Mouse (Mus musculus) MEL (cell line): ENCODE results near the gene Eif4e2.

Source experiments
- CHD1 ChIP-seq: IDR thresholded peaks from 2 replicates; pipeline ENCODE4 v1.6.1; 2012; ENCODE audit warnings: low read depth, mild to moderate bottlenecking, inconsistent platforms, low read length, improper control_type of control experiment
- CHD2 ChIP-seq: IDR thresholded peaks from 2 replicates; pipeline ENCODE4 v1.6.1; 2011; ENCODE audit warnings: low read length, improper control_type of control experiment
- CTCF ChIP-seq, 3 experiments: IDR thresholded peaks in 2 of 3; conservative IDR thresholded peaks in 1 of 3; 2 replicates each; pipeline ENCODE4 v1.5.1; 2011 to 2012; ENCODE audit warnings: low read length in 3 of 3, low read depth in 2 of 3, mild to moderate bottlenecking in 2 of 3, improper control_type of control experiment in 1 of 3, inconsistent platforms in 1 of 3, mixed read lengths in 1 of 3, moderate library complexity in 1 of 3; ENCODE audit not compliant: control insufficient read depth in 1 of 3, insufficient read depth in 1 of 3, poor library complexity in 1 of 3, severe bottlenecking in 1 of 3
- GABPA ChIP-seq: IDR thresholded peaks from 2 replicates; pipeline ENCODE4 v1.6.1; 2012; ENCODE audit warnings: low read depth, mild to moderate bottlenecking, inconsistent platforms, low read length, improper control_type of control experiment, moderate library complexity
- HCFC1 ChIP-seq: IDR thresholded peaks from 2 replicates; pipeline ENCODE4 v1.6.1; 2012; ENCODE audit warnings: low read depth, mild to moderate bottlenecking, inconsistent platforms, low read length, improper control_type of control experiment, moderate library complexity
- KAT2A ChIP-seq: conservative IDR thresholded peaks from 2 replicates; pipeline ENCODE4 v1.6.1; 2012; ENCODE audit warnings: low read depth, low read length, improper control_type of control experiment, inconsistent platforms
- MAFK ChIP-seq: IDR thresholded peaks from 2 replicates; pipeline ENCODE4 v1.6.1; 2011; ENCODE audit warnings: low read depth, mild to moderate bottlenecking, low read length, improper control_type of control experiment, borderline replicate concordance
- MXI1 ChIP-seq: IDR thresholded peaks from 2 replicates; pipeline ENCODE4 v1.6.1; 2011; ENCODE audit warnings: mild to moderate bottlenecking, low read depth, low read length, improper control_type of control experiment
- MYC ChIP-seq: IDR thresholded peaks from 2 replicates; pipeline ENCODE4 v1.6.1; 2011; ENCODE audit warnings: low read depth, mild to moderate bottlenecking, low read length, improper control_type of control experiment, moderate library complexity
- POLR2A ChIP-seq, 2 experiments: IDR thresholded peaks; 2 replicates each; pipeline ENCODE4 v1.6.1; 2011 to 2012; ENCODE audit warnings: low read length in 2 of 2, mild to moderate bottlenecking in 2 of 2, control low read depth in 1 of 2, improper control_type of control experiment in 1 of 2, low read depth in 1 of 2, moderate library complexity in 1 of 2; ENCODE audit not compliant: control insufficient read depth in 1 of 2, insufficient read depth in 1 of 2, poor library complexity in 1 of 2
- POLR2AphosphoS2 ChIP-seq: IDR thresholded peaks from 2 replicates; pipeline ENCODE4 v1.6.1; 2011; ENCODE audit warnings: low read length, improper control_type of control experiment
- SIN3A ChIP-seq: IDR thresholded peaks from 2 replicates; pipeline ENCODE4 v1.6.1; 2012; ENCODE audit warnings: low read length, improper control_type of control experiment, inconsistent platforms
- USF2 ChIP-seq, 2 experiments: IDR thresholded peaks; 2 replicates each; pipeline ENCODE4 v1.6.1; 2011 to 2012; ENCODE audit warnings: improper control_type of control experiment in 2 of 2, low read length in 2 of 2, borderline replicate concordance in 1 of 2, inconsistent platforms in 1 of 2, low read depth in 1 of 2, mild to moderate bottlenecking in 1 of 2; ENCODE audit not compliant: insufficient read depth in 1 of 2

DNA sequence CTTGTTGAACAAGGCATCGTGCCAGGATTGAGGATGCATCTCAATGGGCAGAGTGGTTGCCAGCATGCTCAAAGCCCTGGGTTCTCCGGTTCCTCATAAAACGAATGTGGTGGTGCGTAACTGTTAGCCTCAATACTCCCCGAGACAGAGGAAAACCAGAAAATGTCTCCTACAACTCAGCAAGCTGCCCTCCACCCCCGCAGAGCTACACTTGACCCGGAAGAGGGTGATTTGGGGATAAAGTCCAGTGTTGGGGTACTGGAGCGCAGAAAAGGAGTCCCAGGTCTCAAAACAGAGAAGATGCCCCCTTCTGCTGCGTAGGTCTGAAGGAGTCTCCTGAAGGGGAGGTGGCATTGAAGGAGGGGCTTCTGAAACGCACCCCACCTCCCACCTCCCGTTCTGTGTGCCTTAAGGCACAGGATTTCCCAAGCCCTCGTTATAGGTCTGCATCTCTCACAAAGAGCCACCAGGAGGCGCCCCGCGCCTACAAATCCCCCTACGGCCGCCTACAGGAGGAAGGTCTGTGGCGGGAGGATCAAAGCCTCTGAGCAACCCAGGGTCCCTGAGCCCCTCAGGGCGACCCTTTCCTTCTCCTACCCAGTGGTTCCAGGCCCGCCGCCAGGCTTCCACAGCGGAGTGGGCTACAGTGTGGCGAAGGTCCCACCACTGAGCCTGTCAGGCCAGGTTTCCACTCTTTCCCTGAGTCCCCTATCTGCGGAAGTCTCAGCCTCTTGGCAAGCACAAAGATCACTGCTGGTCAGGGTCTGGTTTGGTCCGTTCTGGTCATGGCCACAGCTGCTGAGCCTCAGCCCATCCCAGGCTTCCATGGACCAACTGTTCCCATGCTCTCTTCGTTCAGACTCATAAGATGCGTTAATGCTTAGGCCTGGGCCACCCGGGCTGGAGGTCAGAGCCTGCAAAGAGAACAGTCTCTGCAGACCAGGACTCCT lies 39.4 kb upstream of the Eif4e2 start:
- TF ChIP-seq CTCF (IDR thresholded peaks at IDR 0.05 in 2 of 3, conservative IDR thresholded peaks at IDR 0.05 in 1 of 3; ENCODE audit: control insufficient read depth in 1 of 3, insufficient read depth in 1 of 3, low read depth in 2 of 3, low read length in 3 of 3, poor library complexity in 1 of 3, severe bottlenecking in 1 of 3) (peak; percentile 75 to 95 (median 92)), POLR2A (IDR thresholded peaks at IDR 0.05; ENCODE audit: control insufficient read depth in 1 of 2, insufficient read depth in 1 of 2, low read depth in 1 of 2, low read length in 2 of 2, poor library complexity in 1 of 2) (no peak), KAT2A (no peak), USF2 (IDR thresholded peaks at IDR 0.05; ENCODE audit: borderline replicate concordance in 1 of 2, insufficient read depth in 1 of 2, low read depth in 1 of 2, low read length in 2 of 2) (no peak), GABPA (no peak), MXI1 (no peak), SIN3A (no peak), MYC (no peak), HCFC1 (no peak), CHD1 (no peak), POLR2AphosphoS2 (no peak), MAFK (no peak), CHD2 (no peak)
